In the genomic region with DNA sequence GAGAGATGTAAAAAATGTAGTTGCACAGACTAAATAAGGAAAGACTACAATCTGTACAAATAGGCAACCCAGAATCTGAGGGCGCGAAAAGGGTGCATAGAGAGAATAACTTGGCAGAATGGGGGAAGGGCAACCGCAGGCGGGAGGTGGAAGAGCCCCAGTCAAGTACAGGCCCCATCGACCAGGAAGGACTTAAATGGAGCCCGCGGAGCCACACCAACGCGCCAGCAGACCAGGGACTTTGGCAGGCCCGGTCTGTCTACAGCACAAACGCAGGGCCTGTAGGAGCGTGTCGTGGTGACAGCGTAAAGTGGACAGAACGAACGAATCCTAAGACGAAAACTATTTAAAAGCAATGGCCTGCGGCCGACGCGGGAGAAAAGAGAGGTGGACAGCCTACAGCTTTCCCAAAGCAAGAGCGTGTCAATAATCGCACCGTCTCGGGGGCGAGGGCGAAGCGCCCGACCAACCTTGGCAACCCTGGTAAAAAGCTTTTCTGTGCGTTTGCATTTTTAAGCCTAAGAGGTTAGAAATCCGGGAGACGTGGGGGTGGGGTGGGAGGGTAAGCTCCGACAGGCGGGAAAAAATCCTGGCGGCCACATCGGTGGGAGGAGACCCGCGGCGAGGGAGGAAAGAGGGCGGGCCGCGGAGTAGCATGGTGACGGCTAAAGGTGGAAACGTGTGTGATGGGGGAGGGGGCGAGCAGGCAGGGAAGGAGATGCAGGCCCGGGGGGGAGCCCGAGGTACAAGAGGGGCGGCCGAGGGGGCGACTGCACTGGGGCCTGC, we compare ENCODE assay signal across 8 mouse cellular contexts. TPM values are rescaled to one million over a fixed set of nuclear protein-coding genes. Genes with fewer than 3 reads are reported as not detected.
DNase-seq lines count a peak whose midpoint lies in the region; ATAC-seq lines count a peak whose summit lies in the region.

No protein-coding gene starts in this region.

- H3K4me3 ChIP-seq in forebrain, embryonic 10.5 days, result peak overlapping the region; percentile 97
- peak overlapping the region; percentile 90 for H3K4me3 ChIP-seq in heart, embryonic 15.5 days
- peak overlapping the region; percentile 97 for H3K4me3 ChIP-seq in liver, embryonic 16.5 days (ENCODE audit: low read depth, low read length)
- peak overlapping the region; percentile 91 for H3K4me3 ChIP-seq in neural tube, embryonic 13.5 days

- peaks cover 43% of the 10 kb centered on the region for H3K4me1 ChIP-seq in forebrain, embryonic 10.5 days
- H3K4me1 ChIP-seq in heart, embryonic 15.5 days (replicated peaks), result peaks cover 34% of the 10 kb centered on the region
- peaks cover 22% of the 10 kb centered on the region for H3K4me1 ChIP-seq in liver, embryonic 16.5 days (ENCODE audit: control insufficient read depth, low read depth, low read length)
- H3K4me1 ChIP-seq in neural tube, embryonic 13.5 days (replicated peaks), result peaks cover 53% of the 10 kb centered on the region

- H3K36me3 ChIP-seq in forebrain, embryonic 10.5 days (replicated peaks), result peaks cover 52% of the 10 kb centered on the region
- H3K36me3 ChIP-seq in heart, embryonic 15.5 days, result no peaks in the 10 kb centered on the region
- H3K36me3 ChIP-seq in liver, embryonic 16.5 days (ENCODE audit: control insufficient read depth, insufficient read depth), result 0 out of 2 replicates have a peak, but pooled peaks cover 6% of the 10 kb centered on the region
- peaks cover 4% of the 10 kb centered on the region; the same call in 1 of the 2 replicates for H3K36me3 ChIP-seq in neural tube, embryonic 13.5 days

- H3K4me2 ChIP-seq in heart, embryonic 15.5 days, result peak overlapping the region; percentile 83
- peak overlapping the region; percentile 95 for H3K4me2 ChIP-seq in liver, embryonic 16.5 days (ENCODE audit: low read depth, low read length)
- H3K4me2 ChIP-seq in neural tube, embryonic 13.5 days, result peak overlapping the region; percentile 96

- peak overlapping the region; percentile 99 for H3K9ac ChIP-seq in heart, embryonic 15.5 days
- peak overlapping the region; percentile 97 for H3K9ac ChIP-seq in liver, embryonic 16.5 days (ENCODE audit: low read depth, low read length)
- H3K9ac ChIP-seq in neural tube, embryonic 13.5 days, result peak overlapping the region; percentile 96

- no peaks in the 10 kb centered on the region for H3K27me3 ChIP-seq in forebrain, embryonic 10.5 days (ENCODE audit: poor library complexity, severe bottlenecking)
- no peaks in the 10 kb centered on the region for H3K27me3 ChIP-seq in heart, embryonic 15.5 days
- H3K27me3 ChIP-seq in liver, embryonic 16.5 days (ENCODE audit: control insufficient read depth, insufficient read depth, low read depth, low read length), result no peaks in the 10 kb centered on the region
- no peaks in the 10 kb centered on the region for H3K27me3 ChIP-seq in neural tube, embryonic 13.5 days

- no peaks in the 10 kb centered on the region for H3K9me3 ChIP-seq in forebrain, embryonic 10.5 days
- no peaks in the 10 kb centered on the region for H3K9me3 ChIP-seq in heart, embryonic 15.5 days (replicated peaks)
- no peaks in the 10 kb centered on the region for H3K9me3 ChIP-seq in liver, embryonic 16.5 days (replicated peaks; ENCODE audit: control insufficient read depth, low read length)
- no peaks in the 10 kb centered on the region for H3K9me3 ChIP-seq in neural tube, embryonic 13.5 days

- peak; percentile 53 for ATAC-seq in heart, embryonic 15.5 days (replicated peaks; ENCODE audit: insufficient number of reproducible peaks, insufficient read depth, low FRiP score, low read depth)
- peak; percentile 28 for ATAC-seq in liver, embryonic 16.5 days (ENCODE audit: low read depth)
- peak; percentile 58 for ATAC-seq in neural tube, embryonic 13.5 days (ENCODE audit: low read depth)

- peak overlapping the region; percentile 100 for H3K27ac ChIP-seq in forebrain, embryonic 10.5 days
- peak overlapping the region; percentile 99 for H3K27ac ChIP-seq in heart, embryonic 15.5 days
- H3K27ac ChIP-seq in liver, embryonic 16.5 days (ENCODE audit: low read length), result peak overlapping the region; percentile 95
- peak overlapping the region; percentile 99 for H3K27ac ChIP-seq in neural tube, embryonic 13.5 days (replicated peaks)

- peak; percentile 36 to 47 for DNase-seq in CD8-positive naive resting alpha-beta T cell, adult 2 months (ENCODE audit: low read depth in 2 of 2, low spot score in 2 of 2)
- peak; percentile 55 for DNase-seq in c-Kit-positive CD71-negative TER-119-negative erythroid progenitor cells, embryonic 14.5 days (ENCODE audit: low read depth)
- peak; percentile 79 for DNase-seq in forebrain, embryonic 10.5 days (ENCODE audit: extremely low spot score, low spot score)
- DNase-seq in kidney, postnatal 25 days, result peak; percentile 92 to 95
- peak; percentile 87 for DNase-seq in testis, postnatal 14 days (ENCODE audit: low spot score)

- under 1% methylated on average over 49 of the region's 50 CpGs for WGBS in forebrain, embryonic 10.5 days
- under 1% methylated on average over 49 of the region's 50 CpGs for WGBS in heart, embryonic 15.5 days
- under 1% methylated on average over 45 of the region's 50 CpGs for WGBS in liver, embryonic 16.5 days (ENCODE audit: insufficient replicate concordance)
- 2% methylated on average over 46 of the region's 50 CpGs for WGBS in neural tube, embryonic 13.5 days

RNA-seq across cellular contexts. Expression of gene Hnrnpd, which starts 1.0 kb away (rescaled TPM):
- 200 and 207 TPM in 2 replicates for polyA plus RNA-seq in forebrain, embryonic 10.5 days (2016; fragmentation: Nextera tagmentation; extraction: Ambion mirVana)
- polyA plus RNA-seq in heart, embryonic 15.5 days (2015; fragmentation: Nextera tagmentation; extraction: Ambion mirVana), result 94.3 and 128 TPM in 2 replicates
- polyA plus RNA-seq in liver, embryonic 16.5 days (2015; fragmentation: Nextera tagmentation; extraction: Ambion mirVana), result 18.0 and 18.5 TPM in 2 replicates
- polyA plus RNA-seq in neural tube, embryonic 13.5 days (2015; fragmentation: Nextera tagmentation; extraction: Ambion mirVana), result 202 and 252 TPM in 2 replicates

RNA-seq across cellular contexts. Expression of gene 4930524J08Rik, which starts 1.2 kb away (rescaled TPM):
- polyA plus RNA-seq in forebrain, embryonic 10.5 days (2016; fragmentation: Nextera tagmentation; extraction: Ambion mirVana), result 1.7 and 2.2 TPM in 2 replicates
- 0.52 and 0.84 TPM in 2 replicates for polyA plus RNA-seq in heart, embryonic 15.5 days (2015; fragmentation: Nextera tagmentation; extraction: Ambion mirVana)
- polyA plus RNA-seq in liver, embryonic 16.5 days (2015; fragmentation: Nextera tagmentation; extraction: Ambion mirVana), result 0.40 and 0.48 TPM in 2 replicates
- polyA plus RNA-seq in neural tube, embryonic 13.5 days (2015; fragmentation: Nextera tagmentation; extraction: Ambion mirVana), result 3.5 TPM in 2 replicates

Comparison
In these comparisons a context has a peak if more than half of its experiments do, and no peak if none do; other contexts are left out.
1. Peak in every context shown above with its lines: DNase-seq, ATAC-seq, H3K4me3 ChIP-seq and H3K27ac ChIP-seq.
2. DNase-seq: peak in every context shown above with its lines; median percentile 94 in kidney, postnatal 25 days; 87 in testis, postnatal 14 days; 79 in forebrain, embryonic 10.5 days; 55 in c-Kit-positive CD71-negative TER-119-negative erythroid progenitor cells, embryonic 14.5 days; 42 in CD8-positive naive resting alpha-beta T cell, adult 2 months.